Mouse (Mus musculus) gastrocnemius, postnatal 4 days (tissue): ENCODE measurements at regions not wholly inside any gene's neighbourhood (a gene's known extent, or its start where the extent isn't known, plus 50 kb on each side); places are given as distances from the start of the nearest gene placed in this dataset.

ENCODE experiments used
- DNase-seq, 2 experiments: peaks; one replicate each; pipeline ENCODE4 v3.0.0; 2021 to 2022; ENCODE audit warnings: low spot score in 2 of 2, mixed read lengths in 2 of 2

GRCm38 (mm10) chr16:77877006-77877405, 275.1 kb upstream of the Gm11146 start:
- no peak for DNase-seq

- DNase-seq, result no peak
Measured at GRCm38 (mm10) chr16:77863246-77863645, 261.4 kb upstream of the Gm11146 start.

DNA sequence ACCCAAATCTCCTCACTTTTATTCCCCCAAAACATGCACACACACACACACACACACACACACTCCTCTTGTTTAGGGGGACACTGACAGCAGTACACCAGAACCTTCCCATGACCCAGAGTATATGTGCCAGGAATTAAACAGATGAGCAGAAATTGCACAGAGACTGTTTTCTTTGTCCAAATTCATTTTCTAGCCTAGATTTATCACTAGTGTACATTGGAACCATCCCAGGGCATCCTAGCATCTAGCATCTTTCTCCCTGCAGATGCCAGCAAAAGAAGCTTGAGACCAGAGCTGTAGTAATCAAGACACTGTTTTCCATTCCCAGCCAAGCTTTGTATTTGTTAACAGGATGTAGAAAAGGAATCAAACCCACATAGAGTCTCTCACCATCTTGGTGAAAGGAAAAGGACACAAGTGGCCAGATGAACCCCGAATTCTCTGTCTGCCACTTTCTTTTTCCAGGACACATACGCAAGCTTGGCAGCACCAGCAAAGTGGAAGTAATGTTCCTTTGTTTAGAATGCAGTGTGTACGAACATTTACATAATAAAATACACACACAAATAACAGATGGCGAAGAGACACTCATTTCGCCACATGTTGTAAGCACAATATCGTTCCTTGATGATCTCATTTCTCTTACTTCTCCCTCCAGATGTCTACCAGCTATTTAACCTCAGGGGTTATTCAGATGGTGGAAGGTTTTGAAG, 250.3 kb upstream of the Gm11146 start:
- no peak for DNase-seq

- DNase-seq, result no peak
Measured at GRCm38 (mm10) chr16:77851206-77852065, 249.5 kb upstream of the Gm11146 start.

DNA sequence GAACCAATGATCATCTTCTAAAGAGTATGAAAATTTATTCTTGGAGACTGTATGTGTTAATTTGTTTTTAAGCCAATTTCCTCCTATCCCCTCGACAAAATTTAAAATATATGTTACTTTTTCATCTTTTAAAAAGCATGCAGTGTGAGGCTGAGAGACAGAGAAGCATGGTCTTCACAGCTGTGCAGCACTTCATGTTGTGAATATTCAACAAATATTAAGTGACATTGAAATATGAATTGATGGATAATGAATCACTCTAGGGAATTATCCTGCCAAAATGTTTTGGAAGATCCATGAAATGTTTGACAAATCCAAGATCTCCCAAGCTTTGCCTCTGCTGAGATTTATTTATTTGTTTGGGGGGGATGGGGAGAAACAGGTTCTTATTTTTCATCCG, 233.9 kb upstream of the Gm11146 start:
- no peak for DNase-seq

GRCm38 (mm10) chr16:77827322-77828117, 225.6 kb upstream of the Gm11146 start:
- DNase-seq, result peak in 1 of 2 experiments; percentile 49

- no peak for DNase-seq
Measured at GRCm38 (mm10) chr16:77799709-77800108, 197.8 kb upstream of the Gm11146 start.

DNA sequence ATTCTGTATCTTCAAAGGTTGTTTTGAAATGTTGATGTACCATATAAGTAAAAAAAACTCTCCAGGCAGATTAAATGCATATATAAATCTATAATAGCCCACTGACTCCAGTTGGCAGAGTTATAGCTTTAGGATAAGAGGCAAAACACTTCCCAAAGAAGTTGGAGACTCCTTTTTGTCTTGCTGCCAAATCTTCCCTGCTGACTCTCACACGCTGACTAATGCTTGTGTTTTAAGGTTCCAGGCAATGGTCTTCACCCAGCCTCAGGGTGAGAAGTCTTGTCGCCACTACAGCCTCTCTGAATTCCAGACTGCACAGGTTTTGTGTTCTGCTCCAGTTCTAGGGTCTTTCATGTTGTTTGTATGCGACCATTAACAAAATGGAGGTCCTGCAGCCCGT, 195.0 kb upstream of the Gm11146 start:
- no peak for DNase-seq

DNA sequence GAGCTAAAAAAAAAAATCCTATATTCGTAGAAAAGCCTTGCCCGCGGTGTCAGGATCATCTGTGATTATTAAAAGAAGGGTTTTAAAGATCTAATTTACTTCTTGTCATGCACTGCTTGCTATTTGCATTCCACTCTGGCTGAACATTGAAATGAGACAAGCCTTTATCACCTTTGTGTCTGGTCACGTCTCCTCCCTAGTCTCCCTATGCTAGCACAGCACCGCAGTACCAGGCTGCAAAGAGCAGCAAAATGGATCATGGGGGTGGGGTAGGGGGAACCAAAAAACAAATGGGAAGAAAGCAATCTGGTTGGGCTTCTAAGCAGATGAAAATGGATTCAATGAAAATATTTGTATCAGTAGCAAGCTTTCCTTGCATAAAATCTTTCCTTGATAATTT, 187.8 kb upstream of the Gm11146 start:
- DNase-seq, result no peak

DNA sequence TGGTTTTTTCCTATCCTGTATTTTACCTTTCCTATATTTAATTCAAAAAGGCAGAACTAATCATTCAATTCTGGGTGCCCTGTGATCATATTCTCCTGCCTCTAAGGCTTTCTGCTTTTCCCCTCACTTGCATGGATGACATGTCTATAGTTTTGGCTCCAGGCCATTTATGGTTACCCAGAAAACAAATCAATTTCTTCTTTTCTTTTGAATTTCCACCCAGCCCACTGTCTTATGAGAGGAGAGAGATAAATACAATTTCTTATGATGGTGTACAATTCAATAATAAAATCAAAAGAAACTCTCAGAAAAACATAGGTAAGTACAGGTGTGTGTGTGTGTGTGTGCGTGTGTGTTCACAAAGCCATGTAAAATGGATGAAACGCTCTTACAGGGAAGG, 187.3 kb upstream of the Gm11146 start:
- DNase-seq, result no peak

- DNase-seq, result no peak
Measured at GRCm38 (mm10) chr16:77788781-77789150, 186.9 kb upstream of the Gm11146 start.

DNA sequence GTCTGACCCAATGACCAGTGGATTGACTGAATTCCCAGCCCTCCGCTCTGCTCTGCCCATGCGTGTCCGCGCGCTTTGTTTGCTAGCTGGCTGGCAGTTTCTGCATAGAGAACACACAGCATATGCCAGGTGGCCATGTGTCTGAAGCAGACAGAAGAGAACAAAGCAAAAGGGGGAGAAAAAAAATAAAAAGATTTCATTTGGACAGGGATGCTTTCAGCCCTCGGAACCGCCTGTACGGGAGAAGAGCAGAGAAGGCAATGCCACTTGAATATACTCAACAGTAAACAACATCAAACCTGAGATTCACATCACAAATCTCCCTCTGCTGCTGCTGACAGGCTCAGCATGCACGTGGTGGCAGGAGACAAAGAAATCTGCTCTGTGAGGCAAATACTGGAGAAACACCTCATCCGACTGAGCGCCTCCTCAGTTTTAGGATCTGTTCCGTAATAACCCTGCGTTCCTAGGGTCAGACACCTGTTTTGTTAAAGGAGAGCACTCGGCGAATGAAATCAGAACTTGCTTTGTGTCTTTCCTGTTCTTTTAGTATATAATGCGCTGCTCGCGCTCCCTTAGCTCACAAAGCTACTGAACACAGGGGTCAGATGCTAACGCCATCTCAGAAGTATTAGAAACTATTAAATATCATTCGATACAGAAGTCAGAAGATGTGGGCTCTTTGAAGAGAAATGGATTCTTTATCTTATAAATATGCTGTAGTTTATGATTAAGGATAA, 186.3 kb upstream of the Gm11146 start:
- DNase-seq, result no peak

DNA sequence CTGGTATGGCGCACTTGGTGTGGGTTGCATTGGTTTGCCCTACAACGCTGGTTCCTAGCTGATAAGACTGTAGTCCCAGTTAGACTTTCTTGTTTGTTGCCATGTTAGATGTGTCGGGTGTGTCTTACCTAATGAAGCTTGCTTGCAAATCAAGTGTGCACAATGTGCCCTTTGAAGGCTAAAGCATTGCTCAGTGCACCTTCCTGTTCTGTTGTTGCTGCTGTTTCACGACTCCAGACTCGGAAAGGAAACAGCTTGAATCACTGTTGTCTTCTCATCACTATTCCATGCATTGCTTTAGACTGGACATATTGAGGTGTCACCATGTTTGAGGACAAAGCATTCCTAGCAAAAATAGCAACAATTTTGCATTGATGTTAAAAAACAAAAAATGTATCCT, 185.1 kb upstream of the Gm11146 start:
- DNase-seq, result no peak

- DNase-seq, result no peak
Measured at GRCm38 (mm10) chr16:77779019-77779418, 177.1 kb upstream of the Gm11146 start.

- DNase-seq, result no peak
Measured at GRCm38 (mm10) chr16:77772075-77772474, 170.2 kb upstream of the Gm11146 start.

DNA sequence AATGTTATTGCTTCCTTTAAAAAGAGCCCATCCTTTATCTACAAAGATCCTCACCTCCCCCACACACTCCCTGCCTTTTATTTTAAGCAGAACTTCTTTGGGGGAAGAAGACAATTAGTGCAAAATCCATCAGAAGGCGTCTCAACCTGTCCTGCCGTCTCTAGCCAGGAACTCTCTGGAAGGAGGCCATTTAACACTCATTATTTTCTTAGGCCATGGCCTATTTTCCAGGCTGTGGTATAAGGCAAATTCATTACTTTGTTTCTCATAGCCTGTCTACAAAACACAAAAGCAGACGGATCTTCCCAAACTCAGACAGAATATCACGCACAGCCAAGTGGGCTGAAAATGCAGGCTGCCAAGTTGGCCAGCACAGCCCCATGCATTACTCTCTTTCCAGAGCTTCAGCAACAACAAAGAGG, 159.0 kb upstream of the Gm11146 start:
- peak in 1 of 2 experiments; percentile 22 for DNase-seq

- DNase-seq, result no peak
Measured at GRCm38 (mm10) chr16:77760479-77760878, 158.6 kb upstream of the Gm11146 start.

DNA sequence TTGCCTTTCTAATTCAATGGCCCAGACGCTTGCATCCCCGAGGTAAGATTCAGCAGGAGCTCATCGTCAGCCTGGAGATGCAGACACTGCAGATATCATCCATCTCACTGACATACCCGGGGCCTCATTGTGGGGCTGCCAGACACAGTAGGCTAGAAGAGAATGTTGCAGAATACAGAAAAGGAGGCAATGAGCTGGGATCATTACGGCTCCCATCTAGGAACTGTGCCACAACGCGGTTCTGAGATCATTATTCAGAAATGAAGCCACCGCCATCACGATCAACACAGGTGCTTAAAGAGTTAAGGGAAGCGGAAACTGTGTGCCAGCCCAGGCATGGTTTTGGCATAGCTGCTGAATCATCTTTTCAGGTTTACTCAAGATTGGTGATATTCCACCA, 158.1 kb upstream of the Gm11146 start:
- DNase-seq, result no peak

DNA sequence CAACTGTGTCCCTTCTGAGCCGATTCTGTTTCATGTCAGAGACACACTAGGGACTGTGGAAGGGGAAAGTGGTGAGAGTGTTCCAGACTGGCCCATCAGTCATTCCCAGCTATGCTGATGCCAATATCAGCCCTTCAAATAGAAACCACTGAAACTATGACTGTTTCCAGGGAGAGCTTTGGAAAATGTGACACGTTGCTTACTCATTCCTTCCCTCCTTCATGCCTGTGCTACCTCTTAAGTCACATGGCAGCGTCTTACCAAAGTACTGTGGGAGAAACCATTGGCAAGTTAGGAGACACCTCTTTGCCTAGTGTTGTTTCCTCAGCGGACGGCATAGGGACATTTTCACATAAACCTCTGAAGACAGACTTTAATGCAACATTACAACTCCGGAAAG, 153.0 kb upstream of the Gm11146 start:
- DNase-seq, result no peak

- peak in 1 of 2 experiments; percentile 14 for DNase-seq
Measured at GRCm38 (mm10) chr16:77749474-77749873, 147.6 kb upstream of the Gm11146 start.

GRCm38 (mm10) chr16:77743838-77744237, 141.9 kb upstream of the Gm11146 start:
- DNase-seq, result no peak
